Mouse (Mus musculus) gastrocnemius, postnatal 14 days (tissue): ENCODE measurements around the gene Shmt2. TPM values are rescaled to one million over a fixed set of nuclear protein-coding genes. Genes with fewer than 3 reads are reported as not detected.

Experiments
- DNase-seq: peaks from one replicate; pipeline ENCODE4 v3.0.0; 2021; ENCODE audit warnings: mixed read lengths
- intact Hi-C: fragments of 180-260 bp; cut with DNase I; formaldehyde crosslinking; loops from one replicate; pipeline ENCODE4 v1.15.1; 2025; ENCODE audit warnings: low total_unique reads
- long read RNA-seq, 2 experiments: library from polyadenylated mRNA; stranded (forward); transcript quantifications; one replicate each; pipeline ENCODE4 v2.0.0; 2021
- total RNA-seq, 2 experiments: library from RNA; stranded (reverse); gene quantifications; 2 replicates each; pipeline ENCODE4 v1.2.3; 2021

The Shmt2 gene
- 10 to 100 TPM; 29.4 to 33.1 TPM for total RNA-seq
- long read RNA-seq, experiment 1, transcript Shmt2-201 (12 exons, 2,289 nt), result major isoform, 37 of 49 reads
- long read RNA-seq, experiment 1, transcript Shmt2-206 (12 exons, 2,238 nt), result minor isoform, 5 of 49 reads
- long read RNA-seq, experiment 1, partial matches to known transcripts, result 3 of 49 reads
- long read RNA-seq, experiment 1, other reads (novel, unspliced or antisense), result 3 of 49 reads
- long read RNA-seq, experiment 2, transcript Shmt2-206 (12 exons, 2,238 nt), result minor isoform, 7 of 53 reads
- long read RNA-seq, experiment 2, transcript Shmt2-201 (12 exons, 2,289 nt), result major isoform, 39 of 53 reads
- long read RNA-seq, experiment 2, partial matches to known transcripts, result 2 of 53 reads
- long read RNA-seq, experiment 2, other reads (novel, unspliced or antisense), result 5 of 53 reads

DNA sequence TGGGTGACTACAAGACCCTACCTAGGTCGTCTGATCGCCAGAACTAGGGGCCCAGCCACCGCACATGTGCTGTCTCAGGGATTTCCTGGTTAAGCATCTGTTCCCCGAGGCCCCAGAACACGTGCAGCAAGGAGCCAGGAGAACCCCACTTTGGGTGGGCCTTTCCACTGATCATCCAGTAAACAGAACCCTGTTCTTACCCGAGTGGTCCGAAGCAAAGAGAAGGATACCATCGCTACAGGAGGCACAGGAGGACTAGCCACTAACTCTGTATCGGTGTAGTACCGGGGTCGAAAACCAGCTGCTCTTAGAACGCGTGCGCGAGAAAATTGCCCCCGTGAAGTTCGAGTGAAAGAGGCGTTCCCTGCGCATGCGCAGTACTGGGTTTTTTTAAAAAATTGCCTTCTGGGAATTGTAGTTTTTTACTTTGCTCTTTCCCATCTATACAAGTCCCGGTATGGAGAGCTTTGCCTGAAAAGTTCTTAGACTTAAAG is at the start of gene Shmt2:
Gene Shmt2 (minus strand): TSS at position 357 of the 494 bp plus-strand sequence.
- intact Hi-C loops, result no loop called here
- peak; percentile 83 for DNase-seq

DNA sequence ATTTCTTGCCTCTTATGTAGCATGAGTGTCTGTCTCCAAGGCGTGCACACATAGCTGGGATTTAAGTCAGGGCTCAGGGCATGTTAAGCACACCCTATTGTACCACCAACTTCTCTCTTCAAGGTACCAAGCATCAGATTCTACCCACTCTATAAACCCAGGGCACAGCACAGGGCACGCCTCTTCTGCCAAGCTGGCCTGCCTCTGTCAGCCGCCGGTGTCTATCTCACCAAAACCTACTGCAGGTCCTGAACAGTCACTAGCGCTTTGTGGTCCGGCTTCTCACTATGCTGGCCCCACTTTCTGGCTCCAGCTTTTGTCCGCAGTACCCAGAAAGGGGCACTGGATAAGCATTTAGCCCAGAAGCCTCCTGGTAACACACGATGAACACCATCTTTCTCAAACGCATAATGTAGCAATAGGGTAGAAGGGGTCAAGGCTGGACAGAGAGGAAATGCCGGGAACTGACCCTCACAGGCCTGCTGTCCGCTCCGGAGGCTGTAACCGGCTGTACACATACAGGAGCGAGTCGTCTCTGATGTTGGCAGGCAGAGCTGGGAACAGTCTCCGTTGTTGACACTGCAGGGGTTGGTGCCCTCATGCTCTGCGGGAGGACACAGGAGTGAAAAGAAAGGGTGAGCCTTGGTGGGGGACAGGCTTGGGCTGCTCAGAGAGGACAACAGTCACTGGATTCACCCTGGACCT is 48.8 kb upstream of the Shmt2 start:
- intact Hi-C loops, result no loop called here
- no peak for DNase-seq

DNA sequence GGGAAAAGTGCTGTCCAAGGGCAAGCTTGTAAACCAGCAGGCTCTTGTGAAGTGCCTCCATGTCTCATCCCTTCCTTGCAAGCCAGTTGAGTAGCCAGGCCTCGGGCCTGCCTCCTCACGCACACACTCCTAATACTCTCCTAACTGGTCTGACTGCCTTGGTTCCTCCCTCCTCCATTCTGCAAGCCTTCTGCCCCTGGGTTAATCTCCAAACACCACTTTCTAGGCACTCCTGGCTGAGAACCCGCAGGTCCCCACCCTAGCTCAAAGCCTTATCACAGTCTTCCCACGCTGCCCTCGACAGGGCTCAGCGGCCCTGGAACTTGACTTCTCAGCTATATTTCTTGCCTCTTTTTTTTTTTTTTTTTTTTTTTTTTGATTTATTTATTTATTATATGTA is 48.1 kb upstream of the Shmt2 start:
- DNase-seq, result no peak
- intact Hi-C loops, result no loop called here

DNA sequence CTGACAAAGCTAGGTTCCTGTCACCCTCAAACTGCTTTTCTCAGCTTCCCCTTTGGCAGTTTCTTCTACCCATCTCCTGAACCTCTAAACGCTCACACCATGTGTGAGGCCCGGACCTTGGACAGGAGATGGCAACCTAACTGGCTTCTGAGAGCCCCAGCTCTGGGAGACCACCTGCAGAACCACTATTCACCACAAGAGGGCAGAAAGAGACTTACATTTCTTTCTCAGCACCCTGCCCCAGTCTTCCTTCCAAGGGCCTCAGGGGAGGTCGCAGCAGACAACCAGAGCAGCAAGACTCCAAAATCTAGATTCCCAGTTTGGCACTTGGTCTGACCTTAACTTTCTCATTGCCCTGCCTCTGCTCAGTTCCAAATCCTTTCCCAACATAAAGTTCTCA is 47.2 kb upstream of the Shmt2 start:
- DNase-seq, result peak; percentile 70
- intact Hi-C loops, result no loop called here

DNA sequence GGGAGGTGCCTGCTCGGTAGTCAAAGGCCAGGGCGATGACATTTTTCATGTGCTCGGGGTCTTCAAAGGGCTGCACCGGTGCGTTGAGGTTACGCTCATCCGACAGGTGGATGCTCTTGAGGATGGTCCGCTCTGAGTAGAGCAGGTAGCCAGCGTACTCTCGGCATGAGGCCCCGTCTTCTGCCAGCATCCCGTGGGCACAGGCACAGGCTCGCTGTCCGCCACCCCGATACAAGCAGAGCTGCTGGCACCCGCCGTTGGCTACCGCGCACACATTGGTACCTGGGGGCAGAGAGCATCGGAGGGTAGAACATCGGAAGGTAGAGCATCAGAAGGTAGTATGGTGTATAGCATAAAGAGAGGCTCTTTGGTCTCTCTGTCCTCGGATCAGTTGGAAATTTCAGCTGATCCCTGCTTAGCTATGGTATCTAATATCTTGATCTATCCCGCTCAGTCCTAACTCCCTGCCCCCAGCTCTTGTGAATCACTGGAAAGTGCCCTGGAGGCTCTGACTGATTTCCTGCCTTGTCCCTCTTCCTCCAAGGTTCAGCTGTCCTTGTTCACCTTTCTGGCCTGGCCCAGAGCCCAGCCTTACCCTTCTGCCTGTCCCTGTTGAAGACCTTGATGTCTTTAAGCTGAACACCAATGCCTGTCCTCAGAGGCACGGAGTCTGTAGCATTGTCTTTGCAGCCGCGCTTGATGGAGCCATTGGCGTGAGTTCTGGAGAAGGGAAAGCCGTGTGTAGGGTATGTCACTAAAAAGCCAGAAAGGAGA is 44.5 kb upstream of the Shmt2 start:
- intact Hi-C loops, result no loop called here
- DNase-seq, result no peak

DNA sequence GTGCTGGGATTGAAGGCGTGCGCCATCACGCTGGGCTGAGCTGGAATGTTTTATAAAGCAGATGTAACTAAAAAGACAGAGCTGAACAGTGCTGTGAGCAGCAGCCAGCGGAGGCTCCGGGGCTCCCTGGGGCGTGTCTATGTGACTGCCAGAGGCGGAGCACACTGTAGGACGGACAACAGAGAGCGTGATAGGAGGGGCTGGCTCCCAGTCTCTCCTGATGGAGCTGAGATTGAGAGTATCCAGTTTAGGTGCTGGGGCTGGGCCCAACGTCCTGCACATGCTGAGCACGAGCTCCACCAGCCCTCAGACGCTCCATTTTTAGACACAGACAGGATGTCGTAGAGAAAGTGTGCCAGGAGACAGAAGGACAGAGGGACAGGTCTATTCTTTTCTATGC is 42.1 kb upstream of the Shmt2 start:
- intact Hi-C loops, result no loop called here

DNA sequence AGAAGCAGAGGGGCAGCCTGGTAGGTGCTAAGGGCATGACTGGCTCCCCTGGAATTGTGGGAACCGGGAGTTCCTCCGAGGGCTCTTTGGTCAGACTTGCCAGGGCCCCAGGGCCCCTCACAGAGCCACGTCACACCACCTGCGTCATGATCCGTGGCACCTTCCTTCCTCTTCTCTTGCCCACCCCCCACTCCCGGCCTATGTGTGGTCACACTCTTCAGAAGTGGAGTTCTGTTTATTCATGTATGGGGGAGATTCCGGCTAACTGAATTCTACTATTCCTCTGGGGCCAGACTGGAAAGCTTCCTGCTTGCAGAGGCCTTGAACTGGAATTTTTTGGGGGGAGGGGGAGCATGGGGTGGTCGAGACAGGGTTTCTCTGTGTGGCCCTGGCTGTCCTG is 41.6 kb upstream of the Shmt2 start:
- no peak for DNase-seq
- intact Hi-C loops, result no loop called here

More for the DNA sequence above, 42.1 kb upstream of the Shmt2 start:
- DNase-seq, result peak; percentile 66

DNA sequence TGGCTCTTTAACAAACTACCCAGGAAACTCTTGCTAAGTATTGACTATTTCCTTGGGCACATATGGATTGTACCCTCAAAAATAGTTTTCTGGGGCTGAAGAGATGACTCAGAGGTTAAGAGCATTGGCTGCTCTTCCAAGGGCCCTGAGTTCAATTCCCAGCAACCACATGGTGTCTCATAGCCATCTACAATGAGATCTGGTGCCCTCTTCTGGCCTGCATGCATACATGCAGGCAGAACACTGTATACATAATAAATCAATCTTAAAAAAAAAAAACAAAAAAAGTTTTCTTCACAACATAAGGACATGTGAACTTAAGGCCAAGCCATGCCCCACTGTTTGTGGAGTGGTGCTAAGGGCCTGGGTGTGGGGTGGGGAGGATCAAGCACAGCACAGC is 38.9 kb upstream of the Shmt2 start:
- intact Hi-C loops, result no loop called here
- no peak for DNase-seq

DNA sequence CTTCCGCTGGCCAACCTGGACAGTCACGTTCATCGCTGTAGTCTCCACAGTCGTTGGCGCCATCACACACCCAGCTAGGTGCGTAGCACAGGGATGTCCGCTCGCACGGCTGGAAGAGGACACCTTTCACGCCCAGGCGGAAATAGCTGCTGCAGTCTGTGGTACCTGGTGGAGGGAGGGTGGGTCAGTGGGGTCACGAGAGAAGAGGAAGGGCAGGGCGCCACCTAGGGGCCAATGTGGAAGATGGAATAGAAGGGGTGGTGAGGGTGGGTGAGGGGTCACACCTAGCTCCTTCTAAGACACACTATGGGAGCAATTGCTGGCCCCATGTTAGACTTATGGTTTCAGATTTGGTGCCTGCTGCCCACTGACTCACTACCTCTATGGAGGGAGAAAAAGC is 35.2 kb upstream of the Shmt2 start:
- intact Hi-C loops, result no loop called here
- DNase-seq, result no peak

DNA sequence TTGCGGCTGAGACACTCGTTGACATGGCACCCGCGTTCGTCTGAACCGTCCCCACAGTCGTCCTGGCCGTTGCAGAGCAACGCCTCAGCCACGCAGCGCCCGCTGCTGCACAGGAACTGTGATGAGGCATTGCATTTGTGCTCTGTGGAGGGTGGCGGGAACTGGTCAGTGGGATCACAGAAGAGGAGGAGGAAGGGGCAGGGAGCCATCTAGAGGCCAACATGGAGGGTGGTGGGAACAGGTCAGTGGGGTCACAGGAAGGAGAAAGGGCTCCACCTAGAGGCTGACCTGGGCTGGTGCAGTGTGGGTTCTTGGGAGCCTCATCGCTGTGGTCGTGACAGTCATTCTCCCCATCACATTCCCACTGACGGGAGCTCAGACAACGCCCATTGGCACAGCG is 33.5 kb upstream of the Shmt2 start:
- intact Hi-C loops, result no loop called here
- no peak for DNase-seq

DNA sequence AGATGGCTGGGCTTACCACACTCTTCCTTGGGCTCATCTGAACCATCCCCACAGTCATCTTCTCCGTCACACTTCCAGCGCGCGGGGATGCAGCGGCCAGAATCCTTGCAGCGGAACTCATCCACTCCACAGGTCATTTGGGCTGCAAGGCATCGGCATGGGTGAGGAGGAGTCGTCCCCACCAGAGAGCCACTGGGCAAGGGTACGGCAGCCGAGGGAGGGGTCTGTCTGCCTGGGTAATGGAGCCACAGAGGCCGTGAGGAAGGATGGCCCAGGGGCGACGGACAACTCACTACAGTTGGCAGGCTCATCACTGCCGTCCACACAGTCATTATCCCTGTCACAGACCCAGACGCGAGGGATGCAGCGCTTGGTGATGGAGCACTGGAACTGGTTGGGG is 27.6 kb upstream of the Shmt2 start:
- intact Hi-C loops, result no loop called here
- no peak for DNase-seq

DNA sequence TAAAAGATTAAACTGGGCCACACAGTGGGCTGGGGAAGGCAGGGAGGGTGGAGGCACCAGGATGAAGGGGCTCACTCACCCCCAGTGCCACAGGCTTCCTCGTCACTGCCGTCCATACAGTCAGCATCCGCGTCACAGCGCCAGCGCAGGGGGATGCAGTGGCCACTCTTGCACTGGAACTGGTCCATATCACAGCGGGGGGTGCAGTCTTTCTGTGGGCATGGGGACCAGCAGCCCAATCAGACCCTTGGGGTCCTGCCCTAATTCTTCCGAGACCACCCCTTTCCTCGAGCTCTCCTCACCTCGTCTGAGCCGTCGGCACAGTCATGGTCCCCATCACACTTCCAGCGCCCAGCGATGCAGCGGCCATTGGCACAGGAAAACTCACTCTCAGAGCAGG is 26.0 kb upstream of the Shmt2 start:
- intact Hi-C loops, result no loop called here
- DNase-seq, result no peak

DNA sequence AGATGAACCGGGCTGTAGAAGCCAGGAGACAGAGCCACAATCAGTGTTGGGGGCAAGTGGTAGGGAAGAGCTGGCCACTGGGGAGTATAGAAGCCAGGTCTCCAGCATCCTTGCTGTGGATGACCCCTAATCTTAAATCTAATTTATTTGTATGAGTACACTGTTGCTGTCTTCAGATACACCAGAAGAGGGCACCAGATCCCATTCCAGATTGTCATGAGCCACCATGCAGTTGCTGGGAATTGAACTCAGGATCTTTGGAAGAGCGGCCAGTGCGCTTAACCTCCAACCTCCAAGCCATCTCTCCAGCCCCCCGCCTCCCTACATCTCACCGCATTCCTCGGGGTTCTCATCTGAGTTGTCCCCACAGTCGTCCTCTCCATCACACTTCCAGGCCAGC is 24.3 kb upstream of the Shmt2 start:
- intact Hi-C loops, result no loop called here
- DNase-seq, result no peak

DNA sequence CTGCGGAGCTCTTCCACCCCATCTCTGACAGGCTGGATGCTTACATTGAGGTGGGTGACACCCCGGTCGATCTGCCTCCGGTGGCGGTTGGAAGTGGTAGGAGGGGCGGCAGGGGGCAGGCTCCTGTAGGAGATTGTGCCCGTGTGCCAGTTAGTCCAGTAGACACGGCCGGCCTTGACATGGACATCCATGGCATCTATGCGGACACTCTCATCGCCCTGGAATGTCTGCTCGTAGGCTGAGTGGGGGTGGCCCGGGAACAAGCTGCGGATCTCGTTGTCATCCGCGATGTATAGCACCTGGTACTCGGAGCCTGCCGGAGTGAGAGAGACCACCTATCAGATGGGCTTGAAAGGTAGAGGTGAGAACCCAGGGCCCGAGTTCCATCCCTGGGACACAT is 22.1 kb upstream of the Shmt2 start:
- intact Hi-C loops, result no loop called here
- no peak for DNase-seq

DNA sequence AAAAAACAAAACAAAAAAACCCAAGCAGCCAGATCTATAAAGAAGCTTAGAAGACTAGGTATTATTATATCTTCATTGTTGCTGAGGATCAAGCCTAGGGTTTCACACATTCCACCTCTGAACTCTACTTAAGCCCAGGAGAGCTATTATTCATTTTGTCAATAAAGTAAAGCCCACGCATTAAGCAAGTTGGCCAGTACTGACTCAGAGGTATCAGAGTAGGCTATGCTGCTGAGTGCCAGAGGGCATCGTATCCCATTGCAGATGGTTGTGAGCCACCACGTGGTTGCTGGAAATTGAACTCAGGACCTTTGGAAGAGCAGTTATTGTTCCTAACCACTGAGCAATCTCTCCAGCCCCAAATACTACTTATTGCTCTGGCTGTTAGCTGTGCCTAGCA is 21.7 kb upstream of the Shmt2 start:
- intact Hi-C loops, result no loop called here

DNA sequence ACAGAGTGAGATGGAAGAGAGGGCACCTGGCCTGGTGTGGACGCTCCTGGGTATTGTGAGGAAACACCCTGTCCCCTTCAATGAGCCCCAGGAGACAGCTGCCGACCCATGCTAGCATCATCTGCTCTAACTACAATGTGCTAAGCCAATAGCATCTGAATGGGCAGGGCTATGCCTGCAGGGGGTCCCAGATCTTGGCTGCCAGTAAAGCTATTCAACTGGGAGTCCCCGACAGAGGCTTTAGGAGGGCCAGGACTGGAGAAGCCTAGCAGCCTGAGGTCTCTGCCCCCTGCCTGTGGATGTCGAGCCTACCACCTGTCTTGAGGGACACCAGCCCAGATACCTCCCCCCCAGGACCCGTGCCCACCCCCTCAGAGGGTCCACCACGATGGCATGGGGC is 20.5 kb upstream of the Shmt2 start:
- DNase-seq, result no peak

More for the DNA sequence above, 21.7 kb upstream of the Shmt2 start:
- DNase-seq, result no peak

DNA sequence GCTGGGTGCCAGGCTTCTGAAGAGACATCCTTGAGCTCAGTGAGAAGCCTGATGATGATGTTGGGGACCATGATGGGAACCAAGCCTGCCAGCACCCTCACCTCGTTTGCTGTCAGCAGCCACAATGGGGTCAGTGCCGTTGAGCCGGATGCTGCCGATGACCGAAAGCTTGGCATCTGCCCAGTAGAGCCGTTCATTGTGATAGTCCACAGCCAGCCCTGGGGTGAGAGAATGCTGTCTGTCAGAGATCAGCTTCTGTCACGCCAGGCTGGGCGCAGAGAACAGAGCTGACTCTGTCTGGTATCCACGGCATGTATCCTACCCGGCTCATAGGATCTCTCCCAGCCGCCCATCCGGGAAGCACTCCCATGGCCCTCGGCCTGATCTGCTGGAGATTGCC is 19.8 kb upstream of the Shmt2 start:
- DNase-seq, result no peak

More for the DNA sequence above, 20.5 kb upstream of the Shmt2 start:
- intact Hi-C loops, result no loop called here

DNA sequence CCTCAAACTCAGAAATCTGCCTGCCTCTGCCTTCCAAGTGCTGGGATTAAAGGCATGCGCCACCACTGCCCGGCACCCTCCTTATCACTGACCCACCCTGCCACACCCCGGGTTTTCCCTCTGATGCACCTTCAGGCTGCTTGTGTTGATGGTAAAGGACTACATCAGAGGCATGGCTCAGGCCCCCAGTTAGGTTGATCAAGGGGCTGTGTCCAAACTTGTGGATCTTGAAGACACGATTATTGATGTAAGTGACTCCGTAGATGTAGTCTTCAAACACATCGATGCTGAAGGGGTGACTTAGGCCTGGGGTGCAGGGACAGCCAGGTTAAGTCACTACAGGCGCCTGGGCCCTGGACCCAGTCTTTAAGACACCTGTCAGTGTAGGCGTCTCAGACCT is 19.3 kb upstream of the Shmt2 start:
- DNase-seq, result no peak
- intact Hi-C loops, result no loop called here

More for the DNA sequence above, 19.8 kb upstream of the Shmt2 start:
- intact Hi-C loops, result no loop called here

DNA sequence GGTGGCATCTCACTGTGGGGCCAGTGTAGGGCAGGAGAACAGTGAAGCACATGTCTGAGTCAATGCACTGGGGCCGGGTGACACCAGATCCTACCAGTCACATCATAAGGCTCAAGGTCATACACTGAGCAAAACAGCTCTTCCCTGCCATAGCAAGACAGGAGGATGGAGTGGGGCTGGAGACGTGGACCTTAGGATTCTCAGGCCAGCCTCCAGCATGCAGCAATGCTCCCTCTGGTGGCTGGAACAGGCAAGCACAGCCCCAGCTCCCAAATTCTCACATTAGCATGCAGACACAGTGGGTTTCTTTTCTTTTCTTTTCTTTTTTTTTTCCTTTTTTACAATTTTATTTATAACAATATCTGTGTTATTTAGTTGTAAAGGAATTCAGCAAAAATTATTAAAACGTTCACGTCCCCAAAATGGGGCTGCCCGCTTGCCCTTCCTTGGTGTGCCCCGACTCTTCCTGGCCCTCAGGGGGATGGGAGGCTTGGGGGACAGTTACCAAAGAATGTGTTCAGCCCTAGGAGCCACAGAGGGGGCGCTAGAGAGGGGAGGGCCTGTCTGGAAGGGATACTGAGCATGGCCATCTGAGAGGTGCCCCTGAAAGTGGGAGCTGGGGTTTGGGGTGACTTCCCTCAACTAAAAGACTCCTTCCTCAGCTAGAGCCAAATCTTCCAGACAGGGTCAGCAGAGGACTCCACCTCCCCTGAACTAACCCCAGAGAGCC is 15.8 kb upstream of the Shmt2 start:
- intact Hi-C loops, result loop anchor here (5.0 kb wide), 1 partner anchor 61 kb away; no protein-coding TSS in a partner anchor
- peak; percentile 75 for DNase-seq
